Mouse (Mus musculus) retina, postnatal 1 day (tissue): Measurements from ENCODE around the gene Sidt1.

ENCODE experiments used
- DNase-seq: peaks from one replicate; pipeline ENCODE4 v3.0.0-alpha.2; 2012

Sidt1 gene

DNA sequence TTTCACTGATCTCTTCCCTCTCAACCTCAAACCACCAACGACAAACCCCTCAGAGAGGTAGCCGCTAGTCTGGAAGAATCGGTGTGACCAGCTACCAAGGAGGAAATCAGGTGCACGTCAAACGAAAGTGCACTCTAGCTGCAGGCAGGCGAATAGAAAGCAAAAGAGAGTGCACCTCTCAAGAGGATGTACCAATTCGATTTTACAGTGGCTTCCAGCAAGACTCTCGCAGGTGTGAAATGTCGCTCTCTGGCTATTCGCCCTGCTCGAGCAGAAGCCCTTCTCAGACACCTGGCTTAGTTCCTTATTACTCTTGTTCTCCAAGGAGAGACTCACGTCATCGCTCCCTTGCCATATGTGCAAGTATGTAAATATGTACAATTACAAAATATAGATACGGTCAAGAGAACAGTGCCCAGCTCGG is at the start of gene Sidt1:
Gene Sidt1 (minus strand): TSS at position 336 of the 424 bp plus-strand sequence.
- peak; percentile 24 for DNase-seq

DNA sequence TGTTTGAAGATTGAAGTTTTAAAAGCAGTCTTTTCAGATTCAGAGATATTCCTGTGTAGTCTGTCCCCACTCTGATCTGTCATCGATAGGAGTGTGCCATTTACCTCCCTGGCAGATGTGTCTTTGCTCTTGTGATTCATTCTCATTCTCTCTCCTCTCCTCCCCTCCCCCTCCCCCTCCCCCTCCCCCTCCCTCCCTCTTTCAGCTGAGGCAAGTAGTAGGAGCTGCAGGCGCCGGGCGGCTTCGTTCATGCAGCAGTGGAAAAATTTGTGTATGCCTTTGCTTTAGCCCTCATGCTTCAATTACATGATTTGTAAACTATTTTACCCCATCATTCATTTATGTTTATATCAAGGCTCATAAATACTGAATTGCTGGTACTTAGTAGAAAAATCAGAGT is 48.6 kb upstream of the Sidt1 start:
- DNase-seq = no peak

DNA sequence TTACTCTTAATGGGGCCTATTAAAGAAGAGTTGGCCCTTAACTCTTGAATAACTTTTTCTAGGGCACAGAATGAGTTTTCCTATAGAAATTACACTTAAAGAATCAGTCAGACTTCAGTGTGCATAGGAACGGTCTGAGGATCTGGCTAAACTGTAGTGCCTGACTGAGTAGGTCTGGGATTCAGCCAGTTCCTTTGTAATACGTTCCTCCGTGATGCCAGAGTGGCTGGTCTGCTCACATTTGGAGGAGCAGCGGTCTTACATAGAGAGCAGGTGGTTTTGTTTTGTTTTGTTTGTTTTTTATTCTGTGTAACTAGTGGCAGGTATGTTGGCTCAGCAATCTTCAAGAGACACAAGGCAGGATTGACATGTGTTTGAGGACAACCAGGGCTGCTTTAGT is 47.0 kb upstream of the Sidt1 start:
- DNase-seq = no peak

DNA sequence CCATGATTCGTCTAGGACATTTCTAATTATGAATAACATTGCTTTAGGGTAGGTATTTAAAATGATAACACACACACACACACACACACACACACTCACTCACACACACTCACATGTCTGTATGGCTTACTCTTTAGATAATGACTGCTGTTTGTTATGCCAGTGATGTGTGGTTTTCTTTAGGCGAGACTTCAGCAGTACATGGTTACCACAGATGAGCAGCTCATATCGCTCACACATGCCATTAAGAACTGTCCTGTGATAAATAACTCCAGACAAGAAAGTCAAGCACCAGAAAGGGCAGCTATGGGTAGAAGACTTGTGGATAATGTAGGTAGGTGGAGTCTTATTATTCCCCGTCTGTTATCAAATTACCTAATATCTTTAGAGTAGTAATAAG is 42.5 kb upstream of the Sidt1 start:
- DNase-seq = no peak

DNA sequence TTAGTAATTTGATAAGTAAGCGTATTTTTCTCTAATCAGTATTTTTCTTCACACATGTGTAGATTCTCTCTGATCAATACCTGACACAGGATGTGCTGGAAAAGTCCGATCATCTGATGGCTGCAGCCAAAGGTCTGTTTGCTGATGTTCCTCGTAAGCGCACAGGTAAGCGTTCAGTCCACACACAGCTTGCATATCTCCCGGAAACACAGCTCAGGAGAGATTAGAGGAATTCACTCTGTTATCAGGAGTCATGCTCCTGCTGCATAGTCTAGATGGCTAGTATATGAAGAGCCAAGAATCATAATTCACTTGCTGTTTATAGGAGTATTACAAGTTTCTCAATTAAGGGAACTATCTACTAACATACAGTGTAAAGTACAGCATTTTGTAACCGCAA is 32.5 kb upstream of the Sidt1 start:
- no peak for DNase-seq

DNA sequence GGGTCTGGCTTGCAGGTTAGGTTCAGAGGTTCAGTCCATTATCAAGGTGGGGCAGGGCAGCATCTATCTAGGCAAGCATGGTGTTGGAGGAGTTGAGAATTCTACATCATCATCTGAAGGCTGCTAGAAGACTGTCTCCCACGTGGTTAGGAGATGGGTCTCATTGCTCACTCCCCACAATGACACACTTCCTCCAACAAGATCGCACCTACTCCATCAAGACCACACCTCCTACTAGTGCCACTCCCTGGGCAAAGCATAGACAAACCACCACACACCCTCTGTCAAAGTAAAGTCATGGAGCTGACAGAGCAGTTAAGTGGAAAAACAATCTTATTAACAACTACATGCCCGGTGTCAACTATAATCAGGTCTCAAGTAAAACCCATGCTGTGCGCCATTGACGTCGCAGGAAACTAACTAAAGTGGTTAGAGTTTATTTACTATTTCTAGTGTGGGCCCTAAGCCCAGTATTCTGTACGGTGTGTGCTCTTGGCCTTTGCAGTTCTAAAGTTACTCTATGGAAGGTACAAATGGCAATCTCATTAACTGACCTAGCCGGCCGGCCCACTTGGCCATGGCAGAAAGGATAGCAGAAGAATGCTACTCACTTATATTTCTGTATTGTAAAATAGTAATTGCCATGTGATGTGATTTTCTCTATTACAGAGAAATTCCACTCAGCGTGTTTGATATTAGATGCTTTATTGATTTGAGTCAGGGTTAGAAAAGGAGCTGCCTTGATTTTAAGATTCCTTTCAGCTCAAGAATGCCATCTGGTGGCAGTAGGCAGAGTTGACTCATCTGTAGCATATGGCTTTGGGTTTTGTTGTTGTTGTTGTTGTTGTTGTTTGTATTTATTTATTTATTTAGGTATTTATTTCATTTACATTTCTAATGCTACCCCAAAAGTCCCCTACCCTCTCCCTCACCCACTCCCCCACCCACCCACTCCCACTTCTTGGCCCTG is 29.2 kb upstream of the Sidt1 start:
- DNase-seq = peak; percentile 53

DNA sequence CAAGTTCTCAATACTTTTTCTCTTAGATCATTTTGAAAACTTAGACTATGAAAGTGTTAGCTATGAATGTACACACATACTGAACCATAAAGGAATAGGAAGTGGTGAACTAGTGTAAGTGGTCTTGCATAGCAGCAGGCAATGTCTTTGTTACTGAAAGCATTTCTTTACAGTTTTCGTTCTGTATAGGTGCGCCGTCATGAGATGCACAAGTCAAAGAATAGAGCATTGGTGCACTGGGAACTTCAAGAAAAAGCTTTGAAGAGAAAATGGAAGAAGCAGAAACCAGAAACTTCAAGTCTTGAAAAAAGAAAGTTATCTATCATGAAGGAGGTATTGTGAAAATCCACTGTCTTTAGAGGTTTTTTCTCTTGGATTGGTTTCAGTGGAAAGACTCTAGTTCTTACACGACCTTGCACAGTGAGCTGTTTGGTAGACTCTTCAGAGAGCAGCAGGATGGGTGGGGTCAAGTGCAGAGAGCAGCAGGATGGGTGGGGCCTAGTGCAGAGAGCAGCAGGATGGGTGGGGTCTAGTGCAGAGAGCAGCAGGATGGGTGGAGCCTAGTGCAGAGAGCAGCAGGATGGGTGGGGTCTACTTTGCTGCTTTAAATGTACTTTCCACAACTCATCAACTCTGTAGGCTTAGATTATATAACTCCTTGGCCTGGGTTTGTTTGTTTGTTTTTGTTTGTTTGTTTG is 24.7 kb upstream of the Sidt1 start:
- DNase-seq = peak; percentile 24

DNA sequence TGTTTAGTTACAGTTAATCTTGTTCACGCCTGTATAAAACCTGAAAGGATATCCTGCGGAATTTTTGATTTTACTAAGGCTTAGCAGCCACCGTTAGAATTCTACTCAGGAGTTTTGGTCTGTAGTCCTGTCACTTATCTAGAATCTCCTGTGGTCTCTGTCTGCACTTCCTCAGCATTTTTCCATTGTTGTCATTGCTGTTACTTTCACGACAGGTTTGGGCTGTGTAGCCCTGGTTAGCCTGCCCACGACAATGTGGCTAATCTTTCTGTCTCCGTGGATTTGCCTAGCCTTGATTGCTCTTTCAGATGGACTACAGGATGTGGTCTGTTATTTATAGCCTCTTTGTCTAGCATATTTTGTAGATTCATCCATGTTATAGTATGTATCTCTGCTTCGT is 23.3 kb upstream of the Sidt1 start:
- DNase-seq = no peak

DNA sequence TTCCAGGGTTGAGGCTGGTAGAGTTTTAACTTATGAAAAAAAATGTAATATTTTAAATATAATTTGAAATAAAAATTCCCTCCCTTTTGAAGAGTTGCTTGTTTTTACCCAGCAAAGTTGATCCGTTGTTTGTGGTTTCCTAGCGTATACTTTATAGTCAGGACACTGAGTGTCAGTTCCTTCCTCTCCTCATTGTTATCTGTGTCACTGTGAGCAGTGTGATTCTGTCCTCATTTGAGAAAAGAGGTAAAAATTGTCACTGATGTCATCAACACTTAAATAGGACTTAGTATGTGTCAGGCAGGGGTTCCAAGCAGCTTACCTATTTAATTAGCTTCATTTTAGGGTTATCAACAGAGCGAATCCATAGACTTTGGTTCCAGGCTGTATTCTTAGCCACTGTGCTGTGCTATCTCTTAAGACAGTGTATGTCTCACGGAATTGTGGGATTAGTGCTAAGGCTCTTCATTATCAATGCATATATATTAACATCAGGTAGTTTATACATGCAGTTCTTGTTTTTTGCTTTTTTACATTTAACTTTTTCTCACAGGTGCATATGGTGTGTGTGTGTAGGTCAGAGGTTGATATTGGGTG is 16.9 kb upstream of the Sidt1 start:
- DNase-seq = no peak

DNA sequence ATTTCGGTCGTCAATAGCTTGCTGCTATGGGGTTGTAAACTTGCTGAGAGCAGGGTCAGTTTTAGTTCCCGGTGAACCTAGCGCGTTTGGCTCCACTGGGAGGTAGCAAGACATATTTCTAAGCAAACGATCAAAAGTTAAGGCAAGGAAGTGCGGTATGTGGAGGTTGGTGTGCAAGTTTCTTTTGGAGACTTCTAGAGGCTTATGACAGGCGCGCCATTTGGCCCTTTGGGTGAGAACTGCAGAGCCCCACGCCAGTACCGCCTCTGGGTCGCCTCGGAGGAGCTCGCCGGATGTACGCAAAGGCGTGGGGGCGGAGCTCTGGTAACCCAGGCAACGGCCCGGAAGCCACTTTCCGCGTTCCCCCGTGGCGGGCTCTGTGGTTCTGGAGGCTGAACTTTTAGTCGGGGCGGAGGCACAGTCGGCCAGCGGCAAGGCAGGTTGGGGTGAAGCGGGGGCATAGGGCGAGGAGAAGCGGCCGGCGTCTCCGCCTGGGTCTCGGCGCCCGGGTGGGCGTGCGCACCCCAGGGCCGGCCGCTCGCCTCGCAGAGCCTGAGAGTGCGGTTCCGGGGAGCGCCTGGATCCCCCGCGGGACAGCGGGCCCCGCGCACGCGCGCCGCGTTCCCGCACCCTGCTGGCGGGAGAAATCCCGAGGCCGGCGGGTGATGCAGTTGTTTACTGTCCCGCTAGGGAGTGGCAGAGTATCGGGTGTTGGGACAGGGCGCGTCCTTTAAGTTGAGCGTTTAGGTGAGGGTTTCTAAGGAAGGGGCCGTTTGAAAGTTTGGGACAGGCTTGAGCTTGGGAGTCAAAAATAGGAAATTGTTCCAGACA is 14.3 kb upstream of the Sidt1 start, which contains the start of gene Spice1:
Gene Spice1 (plus strand): TSS at position 51 of the 831 bp plus-strand sequence.
- DNase-seq = peak; percentile 95

DNA sequence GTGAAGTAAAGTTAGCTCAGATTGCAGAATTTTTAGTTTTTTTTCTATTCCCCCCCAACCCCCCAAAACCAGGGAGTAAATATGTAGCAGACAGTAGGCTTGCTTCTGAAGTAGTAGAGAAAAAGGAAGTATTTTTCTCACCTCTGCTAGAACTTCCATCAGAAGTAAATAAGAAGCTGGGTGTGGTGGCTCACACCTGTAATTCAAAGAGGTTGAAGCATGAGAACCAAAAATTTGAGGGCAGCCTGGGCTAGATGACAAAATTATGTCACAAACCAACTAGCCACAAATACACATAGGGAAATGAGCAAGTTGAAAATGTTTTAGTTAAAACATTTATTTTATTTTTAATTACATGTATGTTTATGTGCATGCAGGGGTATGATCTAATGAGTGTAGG is 4.5 kb upstream of the Sidt1 start:
- DNase-seq = no peak

DNA sequence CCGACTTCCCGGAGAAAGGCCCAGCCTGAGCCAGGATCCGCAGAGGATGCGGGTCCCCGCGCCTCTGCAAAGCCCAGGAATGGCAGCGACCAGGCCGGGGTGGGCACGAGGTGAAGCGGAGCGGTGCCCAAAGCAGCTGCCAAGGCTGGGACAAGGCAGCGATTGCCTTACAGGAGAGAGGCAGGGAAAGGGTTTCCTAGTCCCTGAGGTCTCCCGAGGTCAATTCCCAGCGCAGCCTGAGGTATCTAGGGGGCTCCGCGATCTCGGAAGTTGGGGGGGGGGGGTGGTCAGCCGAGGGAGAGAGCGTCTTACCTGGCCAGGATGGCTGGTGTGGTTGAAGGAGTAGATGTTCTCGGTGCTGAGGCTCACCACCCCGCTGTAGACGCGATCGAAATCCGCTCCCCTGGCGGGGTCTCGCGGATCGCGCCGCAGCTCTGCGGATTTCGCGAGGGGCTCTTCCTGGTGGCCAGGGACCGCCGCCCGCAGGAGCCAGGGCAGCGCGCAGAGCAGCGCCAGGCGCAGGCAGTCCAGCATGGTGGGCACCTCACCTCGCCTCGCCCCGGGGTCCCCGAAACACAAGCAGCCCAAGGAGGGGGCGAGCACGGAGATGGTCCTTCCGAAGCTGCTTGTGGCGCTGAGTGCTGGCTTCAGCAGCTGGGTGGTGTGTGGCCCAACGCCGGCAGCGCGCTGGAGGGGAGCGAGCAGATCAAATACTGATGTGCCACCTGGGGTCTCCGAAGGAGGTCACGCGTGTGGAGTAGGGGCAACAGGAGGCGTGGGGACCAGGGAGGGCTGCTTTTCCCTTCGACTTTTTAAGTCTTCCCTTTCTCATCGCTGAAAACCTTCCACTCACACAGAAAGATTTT is 768 bp downstream of the Sidt1 start:
- DNase-seq = peak; percentile 54

DNA sequence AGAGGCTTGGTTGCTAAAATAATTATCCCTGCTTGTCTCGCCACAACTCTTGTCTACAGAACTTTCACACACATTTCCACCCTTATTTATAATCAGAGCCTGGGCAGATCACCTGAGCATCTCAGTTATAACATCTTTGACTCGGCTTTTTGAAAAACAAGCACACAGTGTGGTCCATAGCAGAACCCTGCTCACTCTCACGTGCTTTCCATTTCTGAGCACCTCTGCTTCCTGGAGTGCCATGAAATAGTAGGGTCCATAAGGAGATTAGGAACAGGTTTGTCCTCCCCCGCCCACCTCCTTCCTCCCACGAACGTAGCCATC is 1.4 kb downstream of the Sidt1 start:
- no peak for DNase-seq

DNA sequence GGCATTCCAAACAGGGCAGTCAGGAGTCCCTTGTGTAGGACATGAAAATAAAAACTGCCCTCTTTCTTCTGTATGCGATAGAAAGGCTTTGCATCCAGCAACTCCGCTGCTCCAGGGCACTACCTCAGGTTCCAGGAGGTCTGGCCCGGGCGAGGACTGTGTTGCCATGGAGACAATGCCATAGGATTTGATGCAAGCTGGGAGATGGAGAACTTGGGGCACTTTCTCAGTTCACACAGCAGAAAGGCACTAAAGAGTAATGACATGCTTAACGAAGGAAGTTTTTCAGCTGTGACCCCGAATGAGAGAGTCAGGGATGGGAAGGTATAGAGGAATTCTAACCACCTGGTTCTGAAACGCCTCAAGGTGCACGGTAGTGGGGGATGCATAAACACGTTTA is 1.8 kb downstream of the Sidt1 start:
- DNase-seq = peak; percentile 41

DNA sequence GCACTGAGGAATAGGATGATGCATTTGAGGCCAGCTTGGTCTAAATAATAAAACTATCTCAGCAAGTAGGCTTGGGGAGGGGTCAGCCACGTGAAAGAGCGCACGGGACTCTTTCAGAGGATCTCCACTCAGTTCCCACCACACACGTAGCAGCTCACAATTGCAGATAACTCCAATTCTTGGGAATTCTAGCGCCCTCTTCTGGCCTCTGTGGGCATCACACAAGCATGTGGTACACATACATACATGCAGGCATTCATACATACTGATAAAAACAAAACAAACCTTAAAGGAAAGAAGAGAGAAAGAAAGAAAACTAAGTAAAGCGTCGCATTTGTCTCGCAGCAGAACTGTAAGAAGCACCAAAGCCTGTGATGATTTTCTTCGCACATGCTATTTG is 2.3 kb downstream of the Sidt1 start:
- peak; percentile 35 for DNase-seq

DNA sequence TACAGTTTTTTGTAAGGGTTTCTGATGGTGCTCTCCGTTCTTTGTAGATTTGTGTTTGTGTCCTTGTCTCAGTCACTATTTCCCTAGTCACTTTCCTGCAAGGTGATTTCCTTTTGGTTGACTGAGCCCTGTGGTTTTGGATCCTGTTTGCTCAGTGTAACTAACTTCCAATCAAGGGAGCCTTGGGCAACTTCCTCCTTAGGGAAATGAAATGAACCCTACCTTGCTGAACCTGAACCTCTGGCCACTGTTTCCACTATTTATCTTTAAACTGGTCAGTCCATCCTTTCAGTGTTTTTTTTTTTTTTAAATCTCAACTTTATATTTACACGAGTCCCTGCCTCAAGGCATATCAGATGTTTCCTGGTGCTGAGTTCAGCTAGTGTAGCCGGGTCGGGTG is 4.4 kb downstream of the Sidt1 start:
- DNase-seq = no peak

DNA sequence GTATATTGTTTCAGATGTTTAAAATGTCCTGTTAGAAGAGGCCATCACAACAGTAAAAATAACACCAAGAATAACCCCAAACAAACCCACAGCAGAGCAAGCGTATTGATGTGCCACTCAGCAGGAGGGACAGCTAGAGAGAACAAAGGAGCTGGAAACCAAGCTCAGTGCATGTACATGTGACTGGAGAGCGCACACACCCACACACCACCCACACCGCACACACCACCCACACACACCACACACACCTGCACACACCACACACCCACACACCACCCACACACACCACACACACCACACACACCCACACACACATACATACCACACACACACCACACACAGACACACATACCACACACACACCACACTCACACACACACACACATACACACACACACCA is 12.8 kb downstream of the Sidt1 start:
- DNase-seq = no peak

DNA sequence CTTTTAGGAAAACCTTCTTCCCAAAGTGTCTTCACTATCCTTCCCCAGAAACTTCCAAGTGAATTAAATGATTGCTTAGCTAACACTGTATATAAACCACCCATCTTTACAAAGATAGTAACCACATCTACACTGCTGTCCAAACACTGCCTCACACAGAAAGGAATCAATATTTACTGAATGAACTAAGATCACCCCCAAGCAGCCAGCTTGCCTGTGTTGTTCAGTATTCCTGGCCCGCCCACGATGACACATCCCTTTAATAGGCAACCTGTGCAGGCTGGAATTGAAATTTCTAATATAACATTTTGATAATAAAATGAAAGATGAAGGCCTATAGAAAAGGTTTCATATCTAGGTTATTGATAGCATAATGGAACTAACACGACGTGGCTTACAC is 16.6 kb downstream of the Sidt1 start:
- no peak for DNase-seq

DNA sequence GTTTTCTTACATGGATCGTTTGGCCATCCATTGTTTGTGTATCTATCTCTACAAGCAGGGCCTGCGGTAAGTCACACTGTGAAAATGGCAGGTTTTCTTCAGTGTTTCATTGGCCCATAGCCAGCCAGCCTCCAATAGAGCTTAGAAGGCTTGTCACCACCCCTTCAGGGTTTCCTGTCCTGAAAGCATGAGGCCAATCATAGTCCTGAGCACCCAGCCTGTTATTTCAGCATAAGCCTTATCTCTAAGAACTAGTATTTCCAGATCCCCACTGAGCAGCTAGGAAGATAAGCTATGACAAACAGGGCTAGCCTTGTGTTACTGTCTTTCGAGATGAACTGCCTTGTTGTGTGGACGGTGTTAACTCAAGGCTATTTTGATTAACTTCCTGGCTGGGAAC is 19.6 kb downstream of the Sidt1 start:
- DNase-seq = no peak

DNA sequence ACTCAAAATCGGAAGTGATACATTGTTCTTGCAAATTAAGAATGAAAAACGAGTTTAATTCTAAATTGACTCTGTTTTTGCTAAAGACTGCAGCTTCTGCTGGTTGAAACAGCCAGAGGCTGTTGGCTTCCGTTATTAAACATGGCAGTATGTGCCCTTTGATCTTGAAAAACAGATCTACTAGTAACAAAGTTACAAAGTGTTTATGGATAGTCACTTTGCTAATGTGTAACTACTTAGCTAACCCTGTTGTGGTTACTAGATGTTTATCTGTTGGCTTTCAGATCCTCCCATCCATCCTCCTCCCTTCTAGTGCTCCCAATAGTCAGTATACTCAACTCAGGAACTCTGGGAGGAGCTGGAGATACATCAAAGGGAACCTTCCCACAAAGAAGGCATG is 27.4 kb downstream of the Sidt1 start:
- DNase-seq = no peak

DNA sequence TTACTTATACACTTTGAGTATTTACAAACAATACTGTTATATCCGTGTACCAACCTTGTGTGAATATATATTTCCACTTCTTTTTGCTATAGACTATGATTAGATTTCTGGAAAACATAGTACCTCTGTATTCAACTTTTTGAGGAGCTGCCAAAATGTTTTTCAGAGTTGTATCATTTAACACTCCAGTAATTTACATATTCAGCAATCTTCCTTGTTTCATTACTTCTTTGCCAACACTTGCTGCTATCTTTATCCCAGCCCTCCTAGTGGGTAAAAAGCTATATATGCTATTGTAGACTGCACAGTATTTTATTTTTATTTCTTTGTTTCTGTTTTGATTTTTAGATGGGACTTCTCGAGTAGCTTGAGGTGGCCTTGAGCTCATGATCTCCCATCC is 29.2 kb downstream of the Sidt1 start:
- no peak for DNase-seq
